Mouse (Mus musculus) C2C12 (cell line): Measurements from ENCODE around the gene Ly9.

Experiments
- CTCF ChIP-seq: IDR thresholded peaks from one replicate; pipeline ENCODE4 v1.5.1; 2011; ENCODE audit not compliant: control insufficient read depth, insufficient read depth, insufficient read length
- FOSL1 ChIP-seq: IDR thresholded peaks from one replicate; pipeline ENCODE4 v1.8.0; 2011; ENCODE audit warnings: mild to moderate bottlenecking, low read length; ENCODE audit not compliant: poor library complexity, insufficient read depth, severe bottlenecking
- MAX ChIP-seq: IDR thresholded peaks from one replicate; pipeline ENCODE4 v1.6.1; 2011; ENCODE audit warnings: mild to moderate bottlenecking, control low read depth
- MYOG ChIP-seq: IDR thresholded peaks from one replicate; pipeline ENCODE4 v1.6.1; 2011; ENCODE audit not compliant: control insufficient read depth, insufficient read length; ENCODE audit errors: extremely low read depth

GRCm38 (mm10) chr1:171638686-171639085, 31.5 kb upstream of the Ly9 start:
- TF ChIP-seq CTCF (no peak), MAX (no peak), FOSL1 (no peak), MYOG (no peak)
